Mouse (Mus musculus) embryonic facial prominence, embryonic 14.5 days (tissue): Measurements from ENCODE around the gene Adnp. TPM values are rescaled to one million over a fixed set of nuclear protein-coding genes. Genes with fewer than 3 reads are reported as not detected.

Experiments used
- ATAC-seq: fragments of 200-750 bp; cut with Nextera tagmentation; 2 replicates; pipeline ENCODE4 v1.8.0; 2017; ENCODE audit warnings: low read depth, moderate number of reproducible peaks, moderate TSS enrichment
- DNase-seq: peaks from one replicate; pipeline ENCODE4 v3.0.0-alpha.2; 2015; ENCODE audit warnings: low spot score
- H3K27ac ChIP-seq: fragments of 300-500 bp; sonication (generic); replicated peaks from 2 replicates; pipeline ENCODE4 v1.5.1; 2014; ENCODE audit warnings: low read depth, mild to moderate bottlenecking, low read length, moderate library complexity
- H3K27me3 ChIP-seq: fragments of 300-500 bp; sonication (generic); replicated peaks from 2 replicates; pipeline ENCODE4 v1.6.1; 2014; ENCODE audit warnings: low read length; ENCODE audit not compliant: control insufficient read depth, insufficient read depth
- H3K36me3 ChIP-seq: fragments of 300-500 bp; sonication (generic); 2 replicates; pipeline ENCODE4 v1.6.1; 2014; ENCODE audit warnings: low read length, mixed read lengths; ENCODE audit not compliant: control insufficient read depth, insufficient read depth
- H3K4me1 ChIP-seq: fragments of 300-500 bp; sonication (generic); 2 replicates; pipeline ENCODE4 v1.6.1; 2014; ENCODE audit warnings: antibody characterized with exemption, low read length; ENCODE audit not compliant: control insufficient read depth, insufficient read depth
- H3K4me2 ChIP-seq: fragments of 300-500 bp; sonication (generic); 2 replicates; pipeline ENCODE4 v1.6.1; 2014; ENCODE audit warnings: low read depth, mild to moderate bottlenecking, low read length, moderate library complexity, mixed read lengths
- H3K4me3 ChIP-seq: fragments of 300-500 bp; sonication (generic); 2 replicates; pipeline ENCODE4 v1.5.1; 2014; ENCODE audit warnings: low read depth, mild to moderate bottlenecking, low read length
- H3K9ac ChIP-seq: fragments of 300-500 bp; sonication (generic); 2 replicates; pipeline ENCODE4 v1.6.1; 2014; ENCODE audit warnings: low read depth, mild to moderate bottlenecking, low read length, moderate library complexity, mixed read lengths
- H3K9me3 ChIP-seq: fragments of 300-500 bp; sonication (generic); 2 replicates; pipeline ENCODE4 v1.6.1; 2016; ENCODE audit warnings: low read length; ENCODE audit not compliant: control insufficient read depth
- WGBS: fragments of 180-500 bp; shearing (Covaris S2); extraction: QIAGEN DNeasy Blood & Tissue Kit; methylation state at CpG from one replicate; pipeline ENCODE4 v1.1.7; 2014; 5-methylcytosine and 5-hydroxymethylcytosine counted together
- polyA plus RNA-seq: library from polyadenylated mRNA; unstranded; fragments of >200 nt; fragmentation: Nextera tagmentation; extraction: Ambion mirVana; gene quantifications from 2 replicates; pipeline ENCODE4 v1.2.1, GENCODE M21; 2014

The Adnp gene
- polyA plus RNA-seq, 1 experiment from 2014 or later: 2.5 TPM

- WGBS: 95% methylated on average over 7 of the region's 7 CpGs
- Histone ChIP-seq H3K4me1 (peaks cover 23% of the 10 kb centered on the region), H3K4me3 (no peak overlapping the region), H3K9me3 (no peaks in the 10 kb centered on the region), H3K27ac (no peak overlapping the region), H3K4me2 (no peak overlapping the region), H3K27me3 (no peaks in the 10 kb centered on the region), H3K36me3 (no peaks in the 10 kb centered on the region), H3K9ac (no peak overlapping the region)
- no peak for ATAC-seq
- DNase-seq: no peak
Measured at GRCm38 (mm10) chr2:168155666-168156065, 51.2 kb downstream of the Adnp start.

GRCm38 (mm10) chr2:168154090-168154881, 52.6 kb downstream of the Adnp start:
- peak; percentile 94 for ATAC-seq
- Histone ChIP-seq H3K4me3 (peak overlapping the region; percentile 11; the same call in 1 of the 2 replicates), H3K4me1 (peaks cover 18% of the 10 kb centered on the region), H3K27me3 (no peaks in the 10 kb centered on the region), H3K36me3 (no peaks in the 10 kb centered on the region), H3K9ac (peak overlapping the region; percentile 50), H3K27ac (peak overlapping the region; percentile 59), H3K4me2 (peak overlapping the region; percentile 45), H3K9me3 (no peaks in the 10 kb centered on the region)
- DNase-seq: peak; percentile 98
- 20% methylated on average over 12 of the region's 14 CpGs for WGBS

GRCm38 (mm10) chr2:168149241-168149640, 57.7 kb downstream of the Adnp start:
- no peak overlapping the region for H3K27ac ChIP-seq
- 87% methylated on average over 8 of the region's 8 CpGs for WGBS
- DNase-seq (no peak), ATAC-seq (no peak)
- no peak overlapping the region for H3K4me3 ChIP-seq
- peaks cover 3% of the 10 kb centered on the region; the same call in 1 of the 2 replicates for H3K4me1 ChIP-seq
- no peaks in the 10 kb centered on the region for H3K27me3 ChIP-seq
- no peaks in the 10 kb centered on the region for H3K36me3 ChIP-seq
- H3K9ac ChIP-seq: no peak overlapping the region
- H3K4me2 ChIP-seq: no peak overlapping the region
- no peaks in the 10 kb centered on the region for H3K9me3 ChIP-seq

GRCm38 (mm10) chr2:168147722-168148432, 59.0 kb downstream of the Adnp start:
- no peak for ATAC-seq
- Histone ChIP-seq H3K4me2 (no peak overlapping the region), H3K36me3 (no peaks in the 10 kb centered on the region), H3K9me3 (no peaks in the 10 kb centered on the region), H3K9ac (no peak overlapping the region), H3K4me3 (no peak overlapping the region), H3K4me1 (no peaks in the 10 kb centered on the region), H3K27me3 (no peaks in the 10 kb centered on the region), H3K27ac (no peak overlapping the region)
- WGBS: 58% methylated on average over 19 of the region's 22 CpGs
- no peak for DNase-seq

GRCm38 (mm10) chr2:168145437-168145836, 61.5 kb downstream of the Adnp start:
- WGBS: 38% methylated on average over 2 of the region's 2 CpGs
- Histone ChIP-seq H3K4me2 (no peak overlapping the region), H3K4me1 (no peaks in the 10 kb centered on the region), H3K9me3 (no peaks in the 10 kb centered on the region), H3K27me3 (no peaks in the 10 kb centered on the region), H3K9ac (0 out of 2 replicates have a peak overlapping the region, but pooled peaks have one; percentile 15), H3K27ac (0 out of 2 replicates have a peak overlapping the region, but pooled peaks have one; percentile 28), H3K36me3 (no peaks in the 10 kb centered on the region), H3K4me3 (no peak overlapping the region)
- ATAC-seq: peak; percentile 71
- peak; percentile 59 for DNase-seq

GRCm38 (mm10) chr2:168143794-168144193, 63.1 kb downstream of the Adnp start:
- H3K4me3 ChIP-seq: no peak overlapping the region
- no peaks in the 10 kb centered on the region for H3K27me3 ChIP-seq
- H3K36me3 ChIP-seq: no peaks in the 10 kb centered on the region
- DNase-seq (no peak), ATAC-seq (no peak)
- no peaks in the 10 kb centered on the region for H3K9me3 ChIP-seq
- H3K4me1 ChIP-seq: no peaks in the 10 kb centered on the region
- no peak overlapping the region for H3K9ac ChIP-seq
- WGBS: 38% methylated on average over 5 of the region's 5 CpGs
- H3K4me2 ChIP-seq: no peak overlapping the region
- H3K27ac ChIP-seq: no peak overlapping the region

GRCm38 (mm10) chr2:168137161-168137560, 69.8 kb downstream of the Adnp start:
- DNase-seq (no peak), ATAC-seq (no peak)
- 73% methylated on average over 15 of the region's 15 CpGs for WGBS
- Histone ChIP-seq H3K27ac (no peak overlapping the region), H3K9ac (no peak overlapping the region), H3K36me3 (no peaks in the 10 kb centered on the region), H3K4me2 (no peak overlapping the region), H3K4me3 (no peak overlapping the region), H3K27me3 (no peaks in the 10 kb centered on the region), H3K9me3 (no peaks in the 10 kb centered on the region), H3K4me1 (no peaks in the 10 kb centered on the region)
